Mouse (Mus musculus) gastrocnemius, postnatal 10 days (tissue): ENCODE results near the gene Ube2v1. TPM values are rescaled to one million over a fixed set of nuclear protein-coding genes. Genes with fewer than 3 reads are reported as not detected.
"Not testable (repeated sequence)": the region's sequence is repeated elsewhere in the genome, so short reads cannot be mapped to it uniquely, and the experiment has no call there.

Source experiments
- DNase-seq: peaks from one replicate; pipeline ENCODE4 v3.0.0; 2021; ENCODE audit warnings: mixed read lengths
- total RNA-seq, 2 experiments: library from RNA; stranded (reverse); gene quantifications; 2 replicates each; pipeline ENCODE4 v1.2.3; 2021

The Ube2v1 gene
- total RNA-seq, 2 experiments from 2014 or later: 179 to 199 TPM

DNA sequence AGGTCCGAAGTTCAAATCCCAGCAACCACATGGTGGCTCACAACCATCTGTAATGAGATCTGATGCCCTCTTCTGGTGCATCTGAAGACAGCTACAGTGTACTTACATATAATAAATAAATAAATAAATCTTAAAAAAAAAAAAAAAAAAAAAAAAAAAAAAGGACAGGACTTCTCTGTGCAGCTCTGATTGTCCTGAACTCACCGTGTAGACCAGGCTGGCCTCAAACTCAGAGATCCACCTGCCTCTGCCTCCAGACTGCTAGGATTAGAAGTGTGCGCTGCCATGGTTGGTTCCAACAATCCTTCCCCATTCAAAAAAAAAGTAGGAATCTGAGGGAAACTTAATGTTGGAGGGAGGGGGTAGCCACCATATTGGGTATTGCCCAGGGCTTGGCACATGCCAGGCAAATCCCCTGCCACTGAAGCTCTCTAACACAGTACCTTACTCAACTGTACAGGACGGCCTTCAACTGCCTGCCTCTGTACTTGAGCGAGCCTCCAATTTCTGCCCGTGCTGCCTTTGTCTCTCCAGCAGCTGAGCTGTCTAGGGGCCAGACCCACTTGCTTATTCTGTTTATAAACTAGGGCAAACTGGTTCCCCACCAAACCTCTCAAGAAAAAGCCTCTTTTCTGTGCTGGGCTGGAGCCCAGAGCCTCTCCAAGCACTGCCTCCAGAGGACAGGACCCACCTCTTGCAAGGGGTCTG lies 7.4 kb downstream of the Ube2v1 start:
- no peak for DNase-seq

DNA sequence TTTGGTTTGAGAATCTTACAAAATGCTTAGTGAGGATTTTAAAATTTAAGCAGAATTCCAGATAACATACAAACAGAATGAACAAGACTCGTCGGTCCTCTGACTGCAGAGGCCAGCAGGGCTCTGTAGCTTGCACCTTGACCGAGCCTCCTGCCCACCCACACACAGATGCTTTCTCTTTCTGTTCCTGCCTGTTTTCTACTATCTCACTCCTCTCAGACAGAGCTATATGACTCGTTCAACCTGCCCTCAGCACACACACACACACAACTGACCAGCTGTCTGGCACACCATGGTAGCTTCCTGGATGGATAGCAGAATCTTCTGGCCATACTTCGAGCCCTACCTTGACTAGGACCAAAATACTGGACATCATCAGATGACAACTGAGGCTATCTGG lies 8.9 kb downstream of the Ube2v1 start:
- DNase-seq: no peak

- no peak for DNase-seq
These were observed 9.5 kb downstream of the Ube2v1 start for GRCm38 (mm10) chr2:167622352-167622751.

- DNase-seq: no peak
These were observed 10.4 kb downstream of the Ube2v1 start for GRCm38 (mm10) chr2:167621255-167622087.

DNA sequence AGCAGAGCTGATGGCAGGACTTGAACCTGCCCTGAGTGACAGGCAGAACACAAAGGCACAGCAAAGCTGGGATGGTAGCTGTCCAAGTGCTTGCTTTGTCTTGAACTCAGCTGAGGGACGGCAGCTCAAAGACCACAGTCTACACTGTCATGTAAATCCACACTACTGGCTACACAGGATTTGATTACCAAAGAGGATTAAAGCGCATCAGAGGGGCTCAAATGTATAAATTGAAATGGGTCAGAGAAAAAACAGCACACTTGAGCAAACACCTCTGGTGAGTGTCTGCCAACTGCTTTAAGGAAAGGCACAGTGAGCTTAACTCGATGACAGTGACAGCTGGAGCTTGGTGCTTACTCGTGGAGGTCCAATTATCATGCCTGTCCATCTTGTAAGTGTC lies 14.4 kb downstream of the Ube2v1 start:
- DNase-seq: no peak

DNA sequence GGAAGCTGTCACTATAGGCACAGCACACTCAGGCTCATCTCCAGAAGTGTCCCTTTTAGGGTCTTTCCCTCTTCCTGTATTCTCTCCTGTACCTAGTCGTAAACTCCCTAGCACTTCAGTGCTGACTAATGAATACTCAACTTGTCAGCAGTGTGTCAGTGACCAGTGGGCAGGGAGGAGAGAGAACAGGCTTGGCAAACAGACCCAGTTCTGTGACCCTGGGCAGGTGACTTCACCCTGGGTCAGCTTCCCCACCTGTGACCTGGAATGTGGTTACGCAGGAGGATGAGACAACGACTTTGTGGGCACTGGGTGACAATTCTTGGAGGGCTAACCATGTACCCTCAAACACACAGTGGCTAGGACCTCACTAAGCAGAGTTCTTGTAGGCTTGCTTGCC lies 14.9 kb downstream of the Ube2v1 start:
- no peak for DNase-seq

GRCm38 (mm10) chr2:167613335-167613734 lies 18.6 kb downstream of the Ube2v1 start:
- not testable (repeated sequence) for DNase-seq

DNA sequence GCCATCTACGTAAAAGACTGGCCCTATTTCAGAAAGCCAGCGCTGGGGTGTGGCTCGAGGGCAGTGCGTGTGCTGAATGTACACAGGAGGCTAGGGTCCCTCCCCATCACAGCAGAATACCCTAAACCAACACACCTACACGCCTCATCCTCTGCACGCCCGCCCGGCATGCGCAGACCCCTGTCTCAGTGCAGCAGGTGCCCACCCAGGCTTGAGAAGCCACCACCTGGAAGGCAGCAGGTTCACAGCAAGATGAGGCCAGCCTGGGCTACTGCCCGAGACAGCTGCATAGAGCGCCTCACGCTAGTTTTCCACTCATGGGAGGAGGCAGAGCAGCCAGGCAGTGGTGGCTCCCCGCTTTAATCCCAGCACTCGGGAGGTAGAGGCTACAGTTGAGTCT lies 19.8 kb downstream of the Ube2v1 start:
- DNase-seq: no peak

- DNase-seq: no peak
These were observed 20.6 kb downstream of the Ube2v1 start for GRCm38 (mm10) chr2:167611287-167611686.

GRCm38 (mm10) chr2:167606745-167607123 lies 25.2 kb downstream of the Ube2v1 start:
- DNase-seq: no peak

- no peak for DNase-seq
These were observed 25.8 kb downstream of the Ube2v1 start for GRCm38 (mm10) chr2:167605817-167606744.

GRCm38 (mm10) chr2:167605178-167605794 lies 26.6 kb downstream of the Ube2v1 start:
- peak; percentile 95 for DNase-seq

DNA sequence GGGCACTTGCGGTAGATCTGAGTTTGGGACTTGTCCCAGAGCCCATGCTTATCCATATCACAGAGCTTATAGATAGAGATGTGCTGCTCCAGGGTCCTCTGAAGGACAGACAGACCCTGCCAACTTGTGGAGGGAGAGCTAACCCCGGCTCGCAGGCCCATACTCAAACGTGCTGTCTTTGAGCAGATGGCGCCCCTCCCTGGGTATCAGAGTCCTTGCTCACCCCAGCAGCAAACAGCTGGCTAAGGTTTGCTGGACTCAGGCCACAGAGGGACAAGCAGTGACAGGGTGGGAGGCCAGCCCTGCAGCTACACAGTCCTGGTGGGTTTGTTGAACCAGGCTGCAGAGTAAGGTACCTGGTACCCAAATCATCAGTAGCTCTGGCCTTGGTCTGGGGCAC lies 28.9 kb downstream of the Ube2v1 start:
- no peak for DNase-seq

GRCm38 (mm10) chr2:167602364-167602763 lies 29.5 kb downstream of the Ube2v1 start:
- no peak for DNase-seq

DNA sequence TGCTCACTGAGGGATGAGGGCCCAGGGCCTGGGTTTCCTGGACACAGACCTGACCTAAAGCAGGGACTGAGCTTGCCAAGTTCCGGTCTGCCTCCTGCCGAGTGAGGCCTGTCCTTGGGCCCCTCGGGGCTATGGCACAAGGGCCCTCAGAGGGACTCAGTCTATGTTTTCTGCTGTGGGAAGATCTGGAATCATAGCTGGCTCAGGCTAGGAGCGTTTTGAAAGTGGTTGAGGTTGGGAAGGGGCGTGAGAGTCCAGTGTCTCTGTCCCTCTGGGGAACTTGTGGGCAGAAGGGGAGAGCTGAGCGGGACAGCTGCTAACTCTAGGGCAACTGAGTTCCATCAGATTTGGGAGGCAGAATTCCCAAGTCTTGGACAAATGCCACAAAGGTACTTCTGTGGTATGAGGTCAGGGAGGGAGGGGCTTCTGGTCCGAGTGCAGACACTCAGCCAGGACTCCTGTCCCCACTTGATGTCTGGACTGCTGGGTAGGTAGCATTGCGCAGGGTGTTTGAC lies 31.4 kb downstream of the Ube2v1 start:
- no peak for DNase-seq

- no peak for DNase-seq
These were observed 32.0 kb downstream of the Ube2v1 start for GRCm38 (mm10) chr2:167599917-167600316.

- no peak for DNase-seq
These were observed 32.7 kb downstream of the Ube2v1 start for GRCm38 (mm10) chr2:167599195-167599594.

DNA sequence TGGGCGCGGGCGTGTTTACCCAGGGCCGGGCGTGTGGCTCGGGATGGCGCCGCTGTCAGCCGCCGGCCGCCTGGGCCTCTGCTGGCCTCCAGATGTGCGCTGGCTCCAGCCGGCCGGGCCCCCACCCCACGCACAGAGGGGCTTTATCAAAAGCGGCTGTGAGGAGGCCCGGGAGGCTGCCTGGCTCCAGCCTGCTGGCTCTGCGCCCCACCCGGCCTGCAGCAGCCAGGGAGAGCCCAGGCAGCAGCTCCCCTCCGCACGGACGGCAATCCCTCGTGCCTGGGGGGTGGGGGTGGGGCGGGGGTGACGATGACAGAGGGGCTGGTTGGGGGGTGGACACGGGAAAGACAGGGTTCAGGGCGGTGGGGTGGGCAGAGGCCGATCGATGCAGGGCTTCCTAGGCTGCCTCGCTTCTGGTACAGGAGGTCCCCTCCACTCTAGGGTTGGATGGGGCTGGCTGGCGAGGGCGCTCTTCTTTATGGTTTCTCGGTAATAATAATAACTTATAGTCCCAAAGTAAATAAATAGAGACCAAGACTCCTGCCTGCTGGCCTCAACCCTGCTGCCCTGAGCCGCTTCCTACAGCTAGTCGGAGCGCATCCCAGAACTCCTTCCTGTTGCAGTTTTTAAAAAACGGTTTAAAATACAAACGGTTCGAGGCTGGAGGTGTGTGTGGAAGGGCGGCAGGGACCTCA lies 34.3 kb downstream of the Ube2v1 start:
- DNase-seq: peak; percentile 68

- no peak for DNase-seq
These were observed 35.0 kb downstream of the Ube2v1 start for GRCm38 (mm10) chr2:167596726-167597491.

DNA sequence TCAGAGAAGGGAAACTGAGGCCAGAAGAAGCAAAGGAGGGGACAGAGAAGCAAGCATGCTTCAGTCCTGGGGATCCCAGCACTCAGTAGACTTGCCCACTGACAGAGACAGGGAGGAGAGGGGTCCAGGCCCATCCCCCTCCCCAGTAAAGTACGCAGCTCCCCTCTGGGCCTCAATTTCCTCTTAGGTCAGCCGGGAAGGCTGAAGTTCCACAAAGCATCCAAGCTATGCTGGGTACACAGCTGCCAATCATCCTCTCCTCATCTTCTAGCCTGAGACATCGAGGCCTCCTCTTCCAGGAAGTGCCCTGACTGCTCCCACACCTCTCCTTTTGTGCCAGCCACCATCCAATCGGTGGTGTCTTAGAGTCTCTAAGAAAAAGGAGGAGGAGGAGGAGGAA lies 35.6 kb downstream of the Ube2v1 start:
- no peak for DNase-seq
